Mouse (Mus musculus) forebrain, embryonic 14.5 days (tissue): ENCODE measurements at regions not wholly inside any gene's neighbourhood (a gene's known extent, or its start where the extent isn't known, plus 50 kb on each side); places are given as distances from the start of the nearest gene placed in this dataset.

Source experiments
- ATAC-seq: fragments of 200-750 bp; cut with Nextera tagmentation; 2 replicates; pipeline ENCODE4 v1.8.0; 2017; ENCODE audit warnings: mild to moderate bottlenecking, moderate library complexity
- DNase-seq: peaks from one replicate; pipeline ENCODE4 v3.0.0-alpha.2; 2015; ENCODE audit warnings: low spot score
- H3K27ac ChIP-seq: fragments of 300-500 bp; sonication (generic); 2 replicates; pipeline ENCODE4 v1.5.1; 2014; ENCODE audit warnings: low read depth, mild to moderate bottlenecking, control low read depth, low read length, moderate library complexity
- H3K27me3 ChIP-seq: fragments of 300-500 bp; sonication (generic); replicated peaks from 2 replicates; pipeline ENCODE4 v1.6.1; 2014; ENCODE audit warnings: low read length, control low read depth, mixed read lengths; ENCODE audit not compliant: control insufficient read depth, insufficient read depth
- H3K36me3 ChIP-seq: fragments of 300-500 bp; sonication (generic); 2 replicates; pipeline ENCODE4 v1.6.1; 2014; ENCODE audit warnings: low read length, control low read depth; ENCODE audit not compliant: control insufficient read depth, insufficient read depth
- H3K4me1 ChIP-seq: fragments of 300-500 bp; sonication (generic); 2 replicates; pipeline ENCODE4 v1.6.1; 2014; ENCODE audit warnings: antibody characterized with exemption, low read length, control low read depth; ENCODE audit not compliant: control insufficient read depth, insufficient read depth
- H3K4me2 ChIP-seq: fragments of 300-500 bp; sonication (generic); 2 replicates; pipeline ENCODE4 v1.6.1; 2014; ENCODE audit warnings: mild to moderate bottlenecking, control low read depth, low read length
- H3K4me3 ChIP-seq: fragments of 300-500 bp; sonication (generic); 2 replicates; pipeline ENCODE4 v1.5.1; 2014; ENCODE audit warnings: low read depth, low read length, control low read depth
- H3K9ac ChIP-seq: fragments of 300-500 bp; sonication (generic); 2 replicates; pipeline ENCODE4 v1.6.1; 2014; ENCODE audit warnings: mild to moderate bottlenecking, low read length, control low read depth, moderate library complexity
- H3K9me3 ChIP-seq: fragments of 300-500 bp; sonication (generic); replicated peaks from 2 replicates; pipeline ENCODE4 v1.6.1; 2016; ENCODE audit warnings: low read length, control low read depth, mixed read lengths; ENCODE audit not compliant: control insufficient read depth
- WGBS: fragments of 180-500 bp; shearing (Covaris S2); extraction: QIAGEN DNeasy Blood & Tissue Kit; methylation state at CpG from one replicate; pipeline ENCODE4 v1.1.7; 2014; 5-methylcytosine and 5-hydroxymethylcytosine counted together

DNA sequence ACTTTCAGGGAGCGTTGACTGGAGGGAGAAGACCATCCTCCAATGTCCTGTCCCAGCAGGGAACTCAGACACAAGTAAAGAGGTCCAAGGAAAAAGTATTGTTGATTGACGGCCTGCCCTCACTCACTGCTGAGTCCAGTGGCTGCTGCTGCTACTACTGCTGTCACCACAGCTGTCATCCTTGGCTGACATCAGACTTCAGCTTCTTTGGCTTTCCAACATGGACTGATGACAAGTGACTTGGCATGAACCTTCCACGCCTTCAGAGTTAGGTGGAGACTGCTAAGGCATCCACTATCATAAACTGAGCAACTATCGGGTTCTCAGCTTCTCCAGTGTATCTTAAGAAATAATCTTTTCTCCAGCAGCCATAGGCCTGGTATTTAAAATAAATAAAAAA, 595.9 kb upstream of the Adamts9 start:
- no peaks in the 10 kb centered on the region for H3K4me1 ChIP-seq
- no peak overlapping the region for H3K27ac ChIP-seq
- WGBS = 89% methylated on average over 4 of the region's 4 CpGs
- H3K27me3 ChIP-seq = no peaks in the 10 kb centered on the region
- ATAC-seq (no peak), DNase-seq (no peak)
- H3K4me2 ChIP-seq = no peak overlapping the region
- H3K9ac ChIP-seq = no peak overlapping the region
- no peaks in the 10 kb centered on the region for H3K36me3 ChIP-seq
- H3K9me3 ChIP-seq = no peaks in the 10 kb centered on the region
- H3K4me3 ChIP-seq = no peak overlapping the region

DNA sequence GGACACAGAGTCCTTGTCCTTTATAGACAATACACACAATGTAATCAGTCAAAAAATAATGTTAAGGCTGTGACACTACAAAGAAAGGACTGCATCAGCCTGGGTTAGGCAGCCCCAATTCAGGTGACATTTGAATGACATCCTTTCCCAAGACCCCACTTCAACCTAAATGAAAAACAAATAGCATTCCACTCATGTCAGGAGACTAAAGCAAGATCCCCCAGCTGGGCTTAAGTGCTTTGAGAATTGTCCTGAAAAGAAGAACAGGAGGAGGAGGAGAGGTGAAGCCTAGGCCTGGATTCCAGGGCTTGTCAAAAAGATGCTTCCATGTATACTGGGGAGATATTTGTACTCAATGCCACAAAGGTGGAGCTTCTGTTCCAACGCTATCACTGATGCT, 594.7 kb upstream of the Adamts9 start:
- no peaks in the 10 kb centered on the region for H3K4me1 ChIP-seq
- ATAC-seq = no peak
- H3K36me3 ChIP-seq = no peaks in the 10 kb centered on the region
- H3K4me2 ChIP-seq = no peak overlapping the region
- no peaks in the 10 kb centered on the region for H3K27me3 ChIP-seq
- no peak overlapping the region for H3K4me3 ChIP-seq
- WGBS = 86% methylated on average over 1 of the region's 1 CpGs
- no peak for DNase-seq
- H3K9ac ChIP-seq = no peak overlapping the region
- no peak overlapping the region for H3K27ac ChIP-seq
- H3K9me3 ChIP-seq = no peaks in the 10 kb centered on the region

DNA sequence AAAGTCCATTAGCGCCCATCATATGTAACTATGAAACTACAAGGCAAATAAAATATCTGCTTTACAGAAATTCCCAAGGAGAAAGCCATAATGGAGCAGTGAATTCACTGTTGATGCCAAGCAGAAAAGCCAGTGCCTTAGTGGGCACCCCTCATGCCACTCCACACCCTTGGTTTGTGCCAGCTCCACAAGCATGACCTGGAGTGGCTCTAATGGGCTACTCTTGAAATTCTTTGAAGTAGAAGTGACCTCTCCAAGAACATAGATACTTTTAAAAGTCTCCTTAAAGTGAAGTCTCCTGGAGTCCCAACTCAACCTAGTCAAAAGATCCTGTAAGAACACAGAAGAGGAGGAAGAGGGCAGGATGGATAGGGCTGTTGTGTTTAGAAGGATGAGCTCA, 593.8 kb upstream of the Adamts9 start:
- no peak for ATAC-seq
- 92% methylated on average over 1 of the region's 1 CpGs for whole genome bisulfite sequencing
- Histone ChIP-seq H3K4me2 (no peak overlapping the region), H3K9ac (no peak overlapping the region), H3K36me3 (no peaks in the 10 kb centered on the region), H3K27ac (no peak overlapping the region), H3K4me1 (no peaks in the 10 kb centered on the region), H3K4me3 (no peak overlapping the region), H3K27me3 (no peaks in the 10 kb centered on the region), H3K9me3 (no peaks in the 10 kb centered on the region)
- DNase-seq = no peak

DNA sequence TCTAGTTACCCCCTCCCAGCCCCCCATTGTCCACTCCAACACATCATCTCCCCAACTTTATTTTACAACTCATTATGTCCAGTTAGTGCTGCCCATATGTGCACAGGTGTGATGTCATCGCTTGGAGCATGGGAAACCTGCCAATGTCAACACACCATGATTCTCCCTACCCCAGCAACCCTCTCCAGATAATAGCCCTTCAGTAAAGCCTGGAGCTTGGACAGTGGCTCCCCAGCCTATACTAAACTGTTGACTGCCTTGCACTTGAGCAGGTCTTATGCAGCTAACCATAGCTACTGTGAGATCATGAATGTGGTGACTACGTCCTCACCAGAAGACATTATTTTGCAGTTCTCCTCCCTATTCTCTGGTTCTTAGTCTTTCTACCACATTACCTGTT, 570.5 kb upstream of the Adamts9 start:
- no peak overlapping the region for H3K4me3 ChIP-seq
- 91% methylated on average over 2 of the region's 2 CpGs for WGBS
- no peaks in the 10 kb centered on the region for H3K27me3 ChIP-seq
- H3K4me1 ChIP-seq = no peaks in the 10 kb centered on the region
- no peaks in the 10 kb centered on the region for H3K36me3 ChIP-seq
- ATAC-seq (no peak), DNase-seq (no peak)
- H3K9ac ChIP-seq = no peak overlapping the region
- H3K9me3 ChIP-seq = no peaks in the 10 kb centered on the region
- H3K4me2 ChIP-seq = no peak overlapping the region
- no peak overlapping the region for H3K27ac ChIP-seq

DNA sequence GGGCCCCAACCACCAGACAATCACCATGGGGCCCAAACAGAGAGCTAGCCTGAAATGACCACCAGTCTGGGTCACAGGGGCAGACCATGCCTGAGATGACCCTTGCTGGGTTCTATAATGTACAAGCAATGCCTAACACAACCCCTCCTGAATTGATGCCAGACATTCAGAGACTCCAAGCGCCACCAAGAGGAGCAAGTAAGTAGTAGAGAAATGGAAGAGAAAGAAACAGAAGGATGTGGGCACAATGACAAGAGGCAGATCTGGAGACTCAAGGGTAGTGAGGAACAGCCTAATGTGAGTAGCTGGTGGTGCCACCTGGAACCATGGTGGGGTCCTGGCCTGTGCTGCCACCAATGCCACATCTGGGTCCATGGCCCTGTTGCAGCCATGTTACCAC, 566.6 kb upstream of the Adamts9 start:
- 39% methylated on average over 1 of the region's 1 CpGs for WGBS
- Histone ChIP-seq H3K27me3 (no peaks in the 10 kb centered on the region), H3K9ac (no peak overlapping the region), H3K9me3 (no peaks in the 10 kb centered on the region), H3K4me1 (no peaks in the 10 kb centered on the region), H3K4me3 (no peak overlapping the region), H3K36me3 (no peaks in the 10 kb centered on the region), H3K27ac (no peak overlapping the region), H3K4me2 (no peak overlapping the region)
- DNase-seq = peak; percentile 8
- ATAC-seq = no peak

DNA sequence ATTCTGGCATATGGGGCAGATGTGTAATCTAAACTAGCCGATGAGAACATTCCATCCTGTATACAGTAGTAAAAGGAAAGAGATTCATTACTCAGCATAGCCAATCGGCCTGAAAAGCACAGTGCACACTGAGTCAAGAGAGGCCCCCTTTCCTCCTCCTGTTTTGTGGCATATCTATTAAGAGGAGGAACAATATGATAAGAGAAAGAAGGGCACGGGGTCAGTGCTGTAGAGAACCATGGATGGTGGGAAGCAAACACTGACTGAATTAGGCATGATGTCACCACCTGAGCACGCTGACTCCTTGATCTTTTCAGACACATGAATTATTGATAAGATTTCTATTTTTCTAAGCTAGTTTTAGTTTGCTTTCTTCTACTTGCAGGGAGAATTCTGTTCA, 554.5 kb upstream of the Adamts9 start:
- ATAC-seq (no peak), DNase-seq (no peak)
- no peaks in the 10 kb centered on the region for H3K36me3 ChIP-seq
- no peak overlapping the region for H3K27ac ChIP-seq
- no peaks in the 10 kb centered on the region for H3K4me1 ChIP-seq
- no peaks in the 10 kb centered on the region for H3K27me3 ChIP-seq
- no peak overlapping the region for H3K4me3 ChIP-seq
- H3K9me3 ChIP-seq = no peaks in the 10 kb centered on the region
- H3K4me2 ChIP-seq = no peak overlapping the region
- no peak overlapping the region for H3K9ac ChIP-seq
- WGBS = 86% methylated on average over 4 of the region's 4 CpGs

DNA sequence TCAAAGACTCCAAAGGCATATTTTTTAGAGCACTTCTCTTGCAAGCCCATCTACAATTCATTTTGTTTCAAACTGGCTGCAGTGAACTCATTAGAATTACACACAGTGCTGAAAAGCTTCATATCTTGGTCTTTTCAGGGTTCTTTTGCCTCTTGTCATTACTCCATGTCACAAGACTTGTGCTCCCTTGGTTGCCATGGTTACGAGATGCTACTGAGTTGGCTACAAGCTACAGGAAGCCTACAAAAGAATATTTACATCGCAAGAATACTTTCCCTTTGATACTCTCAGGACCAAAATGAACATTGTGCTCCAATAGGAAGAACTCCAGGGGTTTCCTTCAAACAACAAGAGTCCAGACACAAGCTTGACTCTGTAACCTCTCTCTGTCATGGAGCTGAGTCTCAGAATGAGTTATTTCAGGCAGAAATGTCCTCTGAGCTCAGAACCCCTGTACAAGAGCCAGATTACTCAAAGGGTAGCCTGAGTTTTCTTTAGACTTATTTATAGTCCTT, 545.2 kb upstream of the Adamts9 start:
- DNase-seq = peak; percentile 74
- Histone ChIP-seq H3K9ac (no peak overlapping the region), H3K4me1 (no peaks in the 10 kb centered on the region), H3K4me3 (no peak overlapping the region), H3K4me2 (no peak overlapping the region), H3K27me3 (no peaks in the 10 kb centered on the region), H3K9me3 (no peaks in the 10 kb centered on the region), H3K27ac (no peak overlapping the region), H3K36me3 (no peaks in the 10 kb centered on the region)
- ATAC-seq = no peak
- WGBS = 86% methylated on average over 2 of the region's 2 CpGs

DNA sequence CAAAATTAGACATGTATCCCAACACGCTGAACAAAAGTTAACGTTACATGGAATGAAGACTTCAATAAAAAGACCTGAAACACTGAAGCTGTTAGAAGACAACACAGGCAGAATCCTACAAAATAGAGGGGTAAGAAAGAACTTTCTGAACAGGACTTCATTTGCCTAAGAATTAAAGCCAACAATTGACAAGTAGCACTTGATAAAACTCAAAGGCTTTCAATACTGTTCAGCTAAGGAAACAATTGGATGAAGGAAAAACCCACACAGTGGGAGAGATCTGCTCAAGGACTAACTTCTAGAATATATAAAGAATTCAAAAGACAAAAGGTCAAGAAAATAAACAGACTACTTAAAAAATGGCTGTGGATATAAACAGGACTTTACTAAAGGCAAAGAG, 535.2 kb upstream of the Adamts9 start:
- WGBS = 75% methylated on average over 2 of the region's 2 CpGs
- H3K4me1 ChIP-seq = no peaks in the 10 kb centered on the region
- DNase-seq = no peak
- H3K4me3 ChIP-seq = no peak overlapping the region
- H3K27ac ChIP-seq = no peak overlapping the region
- H3K36me3 ChIP-seq = no peaks in the 10 kb centered on the region
- no peak for ATAC-seq
- H3K9me3 ChIP-seq = no peaks in the 10 kb centered on the region
- H3K9ac ChIP-seq = no peak overlapping the region
- no peaks in the 10 kb centered on the region for H3K27me3 ChIP-seq
- H3K4me2 ChIP-seq = no peak overlapping the region

DNA sequence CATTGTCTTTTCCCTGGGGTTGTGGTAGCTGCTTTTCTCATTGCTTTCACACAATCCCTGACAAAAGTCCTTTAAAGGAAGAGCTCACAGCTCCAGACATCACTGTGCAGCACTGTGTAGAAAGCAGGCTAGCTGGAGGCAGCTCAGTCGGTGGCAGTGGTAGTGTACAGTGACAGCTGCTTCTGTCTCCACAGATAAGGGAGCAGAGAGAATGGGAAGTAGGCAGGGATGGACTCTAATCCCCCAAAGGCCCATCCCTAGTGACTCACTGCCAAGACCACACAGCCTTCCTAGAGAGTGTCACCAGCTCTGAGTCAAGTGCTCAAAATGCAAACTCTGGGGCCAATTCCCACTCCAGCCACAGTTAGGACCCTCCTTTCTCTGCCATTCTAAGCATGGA, 531.7 kb upstream of the Adamts9 start:
- DNase-seq (no peak), ATAC-seq (no peak)
- H3K4me2 ChIP-seq = no peak overlapping the region

More for the DNA sequence above, 531.7 kb upstream of the Adamts9 start:
- Histone ChIP-seq H3K9ac (no peak overlapping the region), H3K36me3 (no peaks in the 10 kb centered on the region), H3K9me3 (no peaks in the 10 kb centered on the region), H3K27me3 (no peaks in the 10 kb centered on the region), H3K27ac (no peak overlapping the region), H3K4me3 (no peak overlapping the region), H3K4me1 (no peaks in the 10 kb centered on the region)
- 65% methylated on average over 1 of the region's 1 CpGs for WGBS
